ENCODE assay signal across 8 mouse cellular contexts in the genomic region with DNA sequence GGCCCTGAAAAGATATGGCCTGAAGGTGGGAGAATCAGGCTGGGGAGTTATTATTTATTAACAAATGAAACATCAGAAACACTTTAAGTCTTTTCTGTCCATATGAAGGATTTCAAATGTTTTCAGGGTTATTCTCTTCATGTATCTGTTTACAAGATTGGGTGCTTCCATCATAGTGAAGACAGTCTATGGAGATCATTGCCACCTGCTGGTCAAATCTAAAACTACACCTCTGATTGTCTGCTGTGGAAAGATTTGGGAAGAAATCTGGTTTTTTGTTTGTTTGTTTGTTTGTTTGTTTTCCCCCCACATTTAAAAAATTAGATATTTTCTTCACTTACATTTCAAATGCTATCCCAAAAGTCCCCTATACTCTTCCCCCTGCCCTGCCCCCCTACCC. TPM values are rescaled to one million over a fixed set of nuclear protein-coding genes. Genes with fewer than 3 reads are reported as not detected.
A peak's percentile ranks its signal among the peaks of the same experiment; 100 is the strongest.
DNase-seq lines count a peak whose midpoint lies in the region; ATAC-seq lines count a peak whose summit lies in the region.

No protein-coding gene starts in this region.

- no peak overlapping the region for H3K4me3 ChIP-seq in embryonic facial prominence, embryonic 11.5 days (ENCODE audit: low read depth, low read length)
- H3K4me3 ChIP-seq in embryonic facial prominence, embryonic 10.5 days: no peak overlapping the region
- H3K4me3 ChIP-seq in midbrain, embryonic 11.5 days (ENCODE audit: low read depth, low read length): no peak overlapping the region
- no peak overlapping the region for H3K4me3 ChIP-seq in midbrain, embryonic 10.5 days

- no peak for ATAC-seq in embryonic facial prominence, embryonic 11.5 days (replicated peaks; ENCODE audit: insufficient number of reproducible peaks, low FRiP score, low TSS enrichment, low read depth)
- ATAC-seq in midbrain, embryonic 11.5 days (ENCODE audit: low FRiP score): no peak

- H3K27ac ChIP-seq in embryonic facial prominence, embryonic 11.5 days (replicated peaks; ENCODE audit: low read depth, low read length): no peak overlapping the region
- no peak overlapping the region for H3K27ac ChIP-seq in embryonic facial prominence, embryonic 10.5 days (replicated peaks)
- H3K27ac ChIP-seq in midbrain, embryonic 11.5 days (ENCODE audit: low read depth, low read length): no peak overlapping the region
- no peak overlapping the region for H3K27ac ChIP-seq in midbrain, embryonic 10.5 days (replicated peaks)

- H3K36me3 ChIP-seq in embryonic facial prominence, embryonic 11.5 days (replicated peaks; ENCODE audit: control insufficient read depth, insufficient read depth, low read depth, low read length): no peaks in the 10 kb centered on the region
- no peaks in the 10 kb centered on the region for H3K36me3 ChIP-seq in embryonic facial prominence, embryonic 10.5 days (replicated peaks)
- H3K36me3 ChIP-seq in midbrain, embryonic 11.5 days (ENCODE audit: control insufficient read depth, insufficient read depth, low read length): no peaks in the 10 kb centered on the region
- no peaks in the 10 kb centered on the region for H3K36me3 ChIP-seq in midbrain, embryonic 10.5 days

- DNase-seq in embryonic facial prominence, embryonic 11.5 days (ENCODE audit: low spot score): peak; percentile 69
- DNase-seq in embryonic facial prominence, embryonic 10.5 days (ENCODE audit: low spot score): no peak
- peak; percentile 92 for DNase-seq in midbrain, embryonic 11.5 days (ENCODE audit: low spot score, missing footprints)
- DNase-seq in midbrain, embryonic 10.5 days (ENCODE audit: low spot score): no peak
- DNase-seq in ZHBTc4 (ENCODE audit: low read depth, low spot score): peak; percentile 29
- peak; percentile 16 for DNase-seq in hindlimb bud, embryonic 11.5 days (ENCODE audit: extremely low spot score, low read depth, low spot score)
- peak; percentile 57 for DNase-seq in lung, postnatal 14 days
- no peak for DNase-seq in ovary, postnatal 10 days (ENCODE audit: low spot score)

- H3K4me2 ChIP-seq in embryonic facial prominence, embryonic 11.5 days (ENCODE audit: low read depth, low read length): no peak overlapping the region
- H3K4me2 ChIP-seq in midbrain, embryonic 11.5 days: no peak overlapping the region

- no peak overlapping the region for H3K9ac ChIP-seq in embryonic facial prominence, embryonic 11.5 days (replicated peaks; ENCODE audit: low read length)
- no peak overlapping the region for H3K9ac ChIP-seq in midbrain, embryonic 11.5 days (ENCODE audit: low read length)

- H3K9me3 ChIP-seq in embryonic facial prominence, embryonic 11.5 days (replicated peaks; ENCODE audit: control insufficient read depth, low read length): no peaks in the 10 kb centered on the region
- H3K9me3 ChIP-seq in embryonic facial prominence, embryonic 10.5 days: no peaks in the 10 kb centered on the region
- no peaks in the 10 kb centered on the region for H3K9me3 ChIP-seq in midbrain, embryonic 11.5 days (ENCODE audit: control insufficient read depth, low read length)
- H3K9me3 ChIP-seq in midbrain, embryonic 10.5 days (replicated peaks): no peaks in the 10 kb centered on the region

- H3K4me1 ChIP-seq in embryonic facial prominence, embryonic 11.5 days (ENCODE audit: control insufficient read depth, insufficient read depth, low read length): no peaks in the 10 kb centered on the region
- H3K4me1 ChIP-seq in embryonic facial prominence, embryonic 10.5 days: no peaks in the 10 kb centered on the region
- H3K4me1 ChIP-seq in midbrain, embryonic 11.5 days (ENCODE audit: control insufficient read depth, insufficient read depth, low read length): no peaks in the 10 kb centered on the region
- H3K4me1 ChIP-seq in midbrain, embryonic 10.5 days: no peaks in the 10 kb centered on the region

- no peaks in the 10 kb centered on the region for H3K27me3 ChIP-seq in embryonic facial prominence, embryonic 11.5 days (ENCODE audit: control insufficient read depth, insufficient read depth, low read length)
- H3K27me3 ChIP-seq in embryonic facial prominence, embryonic 10.5 days (replicated peaks; ENCODE audit: low read depth, poor library complexity, severe bottlenecking): peaks cover 20% of the 10 kb centered on the region; the same call in 1 of the 2 replicates
- H3K27me3 ChIP-seq in midbrain, embryonic 11.5 days (ENCODE audit: control insufficient read depth, insufficient read depth, low read length): no peaks in the 10 kb centered on the region
- H3K27me3 ChIP-seq in midbrain, embryonic 10.5 days (ENCODE audit: low read depth, poor library complexity, severe bottlenecking): peaks cover 25% of the 10 kb centered on the region

RNA-seq across cellular contexts. Expression of a gene that starts 39.5 kb away (rescaled TPM):
- polyA plus RNA-seq in embryonic facial prominence, embryonic 11.5 days (2014; fragmentation: Nextera tagmentation; extraction: Ambion mirVana): 0.97 and 1.3 TPM in 2 replicates
- polyA plus RNA-seq in embryonic facial prominence, embryonic 10.5 days (2016; fragmentation: Nextera tagmentation; extraction: Ambion mirVana): 0.55 and 0.59 TPM in 2 replicates
- 0.45 and 0.80 TPM in 2 replicates for polyA plus RNA-seq in midbrain, embryonic 11.5 days (2014; fragmentation: Nextera tagmentation; extraction: Ambion mirVana)
- 0.46 and 0.57 TPM in 2 replicates for polyA plus RNA-seq in midbrain, embryonic 10.5 days (2016; fragmentation: Nextera tagmentation; extraction: Ambion mirVana)

Comparison
In these comparisons a context has a peak if more than half of its experiments do, and no peak if none do; other contexts are left out.
1. DNase-seq: peak in embryonic facial prominence, embryonic 11.5 days (single experiment), midbrain, embryonic 11.5 days (single experiment), ZHBTc4 (single experiment), hindlimb bud, embryonic 11.5 days (single experiment) and lung, postnatal 14 days (single experiment); none in embryonic facial prominence, embryonic 10.5 days (single experiment), midbrain, embryonic 10.5 days (single experiment) and ovary, postnatal 10 days (single experiment).